Mouse (Mus musculus): ENCODE data around the gene Map1b.

The Map1b gene

GRCm38 (mm10) chr13:99398149-99398701 is 118.1 kb downstream of the Map1b start:
- peak; percentile 66 for DNase-seq

- DNase-seq, result no peak
Measured at GRCm38 (mm10) chr13:99397228-99397627, 119.1 kb downstream of the Map1b start.

- no peak for DNase-seq
Measured at GRCm38 (mm10) chr13:99395531-99395930, 120.8 kb downstream of the Map1b start.

GRCm38 (mm10) chr13:99394694-99395093 is 121.6 kb downstream of the Map1b start:
- peak; percentile 34 for DNase-seq

- no peak for DNase-seq
Measured at GRCm38 (mm10) chr13:99393128-99393527, 123.2 kb downstream of the Map1b start.

- DNase-seq, result peak; percentile 48
Measured at GRCm38 (mm10) chr13:99391417-99391816, 124.9 kb downstream of the Map1b start.

- peak; percentile 14 for DNase-seq
Measured at GRCm38 (mm10) chr13:99387901-99388811, 128.2 kb downstream of the Map1b start.

GRCm38 (mm10) chr13:99386341-99386740 is 130.0 kb downstream of the Map1b start:
- DNase-seq, result no peak

GRCm38 (mm10) chr13:99385911-99386310 is 130.4 kb downstream of the Map1b start:
- DNase-seq, result no peak

- DNase-seq, result no peak
Measured at GRCm38 (mm10) chr13:99384555-99385203, 131.7 kb downstream of the Map1b start.

- DNase-seq, result no peak
Measured at GRCm38 (mm10) chr13:99382373-99382772, 134.0 kb downstream of the Map1b start.

- no peak for DNase-seq
Measured at GRCm38 (mm10) chr13:99378223-99378622, 138.1 kb downstream of the Map1b start.

- DNase-seq, result no peak
Measured at GRCm38 (mm10) chr13:99377055-99377454, 139.3 kb downstream of the Map1b start.

- DNase-seq, result peak; percentile 80
Measured at GRCm38 (mm10) chr13:99375550-99375949, 140.8 kb downstream of the Map1b start.

GRCm38 (mm10) chr13:99374191-99374590 is 142.1 kb downstream of the Map1b start:
- no peak for DNase-seq

GRCm38 (mm10) chr13:99373684-99374083 is 142.7 kb downstream of the Map1b start:
- no peak for DNase-seq
